Mouse (Mus musculus) skeletal muscle tissue, postnatal 0 days (tissue): ENCODE results near the gene Mafk. TPM values are rescaled to one million over a fixed set of nuclear protein-coding genes. Genes with fewer than 3 reads are reported as not detected.

Experiments used
- microRNA-seq, 2 experiments: library from miRNA; unstranded; fragments of <30 nt; microRNA quantifications; one replicate each; pipeline ENCODE4; 2016
- polyA plus RNA-seq: library from polyadenylated mRNA; unstranded; fragments of >200 nt; fragmentation: Nextera tagmentation; extraction: Ambion mirVana; gene quantifications from 2 replicates; pipeline ENCODE4 v1.2.1, GENCODE M21; 2015

Gene Mafk
- 10.3 and 10.4 TPM in 2 replicates for polyA plus RNA-seq

DNA sequence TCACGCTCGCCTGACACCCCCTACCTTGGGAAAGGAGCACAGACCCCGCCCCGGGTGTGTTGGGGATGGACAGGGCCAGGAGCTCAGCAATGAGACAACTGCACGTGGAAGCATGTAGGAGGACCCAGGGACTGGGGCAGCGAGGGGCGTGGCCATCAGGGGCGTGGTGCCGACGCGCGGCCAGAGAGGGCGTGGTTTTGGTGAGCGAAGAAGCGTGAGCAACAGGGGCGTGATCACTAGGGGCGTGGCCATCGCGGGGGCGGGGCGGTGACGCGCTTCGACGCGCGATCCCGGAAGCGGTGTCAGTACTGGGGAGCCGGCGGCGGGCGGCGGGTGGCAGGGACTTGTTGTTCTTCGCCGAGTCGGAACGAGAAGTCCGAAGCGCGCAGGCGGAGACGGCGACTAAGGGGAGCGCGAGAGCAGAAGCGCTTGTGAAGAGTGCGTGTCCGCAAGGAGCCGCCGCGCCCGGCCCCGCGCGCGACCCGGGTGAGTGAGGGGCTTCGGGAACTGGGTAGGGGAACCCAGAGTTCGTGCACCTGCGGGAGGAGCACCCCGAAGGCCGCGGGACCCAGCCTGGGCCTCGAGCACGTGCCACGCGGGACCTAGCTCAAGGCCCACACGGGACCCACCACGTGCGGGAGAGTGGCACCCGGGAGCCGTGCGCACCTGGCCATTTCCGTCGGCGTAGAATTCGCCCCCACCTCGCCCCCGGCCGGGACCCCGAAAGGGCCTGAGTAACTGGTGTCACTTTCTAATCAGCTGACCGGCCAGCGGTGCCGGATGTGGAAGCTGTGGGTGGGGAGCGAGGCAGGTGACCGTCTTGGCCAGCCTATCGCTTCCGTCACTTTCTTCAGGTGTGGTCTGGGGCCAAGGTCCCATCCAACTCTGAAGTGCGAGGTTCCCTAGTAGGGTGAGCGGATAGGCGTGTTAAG is at the start of gene Mafk:
Mafk (plus strand) TSS at position 287 of the 932 bp plus-strand sequence.

DNA sequence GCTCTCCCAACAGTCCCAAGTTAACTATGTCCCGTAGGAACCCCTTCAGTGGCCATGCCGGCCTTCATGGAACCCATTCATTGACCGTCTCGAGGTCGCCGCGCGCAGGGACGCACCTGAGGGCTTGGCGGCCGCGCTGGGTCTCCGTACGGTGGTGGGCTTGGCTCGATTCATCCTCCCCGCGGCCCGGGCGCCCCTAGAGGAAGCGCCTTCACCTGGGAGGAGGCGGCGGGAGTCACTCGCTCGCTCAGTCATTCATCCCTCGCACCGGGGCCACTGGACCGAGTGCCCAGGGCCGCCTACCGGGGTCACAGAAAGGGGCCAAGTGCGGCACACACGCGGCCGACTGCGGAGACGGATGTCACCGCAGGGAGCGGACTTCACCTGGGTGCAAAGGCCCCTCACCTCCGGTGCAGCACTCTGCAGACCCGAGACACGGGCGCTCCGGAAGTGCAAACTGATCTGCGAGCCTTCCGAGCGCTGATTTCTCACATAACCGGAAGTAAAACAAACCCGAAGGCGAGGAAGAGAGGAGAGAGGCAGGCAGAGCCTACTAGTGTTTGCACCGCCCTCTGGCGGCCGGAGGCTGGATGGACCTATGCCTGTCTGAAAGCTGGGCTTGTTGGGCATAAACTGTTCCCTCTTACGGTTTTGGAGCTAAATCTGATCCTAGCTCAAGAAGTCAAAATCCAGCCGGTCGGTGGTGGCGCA is 15.9 kb upstream of the Mafk start, which contains the start of gene Ints1:
Ints1 (minus strand) TSS at position 459 of the 711 bp plus-strand sequence.

DNA sequence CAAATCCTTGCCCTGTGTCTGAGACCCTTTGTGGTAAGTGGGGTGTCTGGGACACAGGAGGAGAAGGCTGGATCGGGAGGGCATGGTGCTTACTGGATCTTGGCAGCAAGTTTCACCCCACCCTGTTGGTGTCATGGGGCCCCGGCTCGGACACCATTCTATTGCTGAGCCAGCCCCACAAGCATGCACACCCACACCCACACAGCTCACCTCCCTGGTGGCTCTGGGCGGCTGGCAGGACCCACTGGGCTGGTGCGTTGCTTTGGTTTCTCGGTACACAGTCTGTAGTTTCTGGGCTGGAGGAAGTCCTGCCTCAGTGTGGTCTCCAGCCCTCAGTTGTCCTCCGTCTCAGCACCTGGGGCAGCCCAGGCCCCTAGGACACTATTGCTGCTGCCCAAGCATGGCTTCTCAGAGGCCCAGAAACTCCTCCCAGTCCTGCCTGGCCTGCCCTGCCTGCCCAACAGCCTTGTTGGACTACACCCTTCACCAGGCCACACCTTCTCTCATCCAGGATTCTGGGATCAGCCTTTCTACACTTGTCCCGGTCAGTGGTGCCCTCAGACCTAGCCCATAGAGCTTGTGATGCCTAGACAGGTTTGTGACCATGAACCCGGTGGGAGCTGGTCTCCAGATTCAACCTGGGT is 28.3 kb downstream of the Mafk start, which contains the start of gene Tmem184a:
Tmem184a (minus strand) TSS at position 380 of the 644 bp plus-strand sequence.

DNA sequence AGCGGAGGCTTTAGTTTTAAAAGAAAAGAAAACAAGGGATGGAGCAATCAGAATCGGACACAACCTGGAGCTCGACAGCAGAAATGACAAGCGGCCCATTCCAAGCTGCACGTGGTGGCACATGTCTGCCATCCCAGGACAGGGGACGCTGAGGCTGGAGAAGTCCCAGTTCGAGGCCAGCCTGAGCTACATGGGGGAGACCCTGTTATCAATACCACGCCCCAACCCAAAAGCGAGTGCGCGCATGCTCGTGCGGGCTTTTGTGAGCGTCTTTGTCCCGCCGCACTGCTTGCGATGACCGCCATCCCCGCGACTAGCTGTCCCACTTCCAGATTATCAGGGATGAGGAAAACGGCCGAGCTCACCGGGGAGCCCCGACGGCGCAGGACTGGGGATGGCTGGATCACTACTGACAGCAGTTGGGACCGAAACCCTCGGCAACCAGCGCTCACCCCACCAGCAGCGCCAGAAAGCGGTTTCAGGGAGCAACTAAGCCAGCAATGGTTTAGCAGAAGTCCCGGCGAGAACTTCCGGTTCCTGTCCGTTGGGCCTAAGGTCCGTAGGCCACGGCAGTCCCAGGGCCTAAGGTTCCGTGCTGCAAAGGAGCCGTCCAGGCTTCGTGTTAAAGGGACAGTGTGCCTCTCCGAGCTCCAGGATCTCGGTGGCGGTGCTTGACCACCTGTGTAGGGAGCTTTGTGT is 35.2 kb downstream of the Mafk start, which contains the start of the genes Gm26938 and Psmg3:
Gm26938 (minus strand) TSS at position 51 of the 699 bp plus-strand sequence.
Psmg3 (minus strand) TSS at position 529 of the 699 bp plus-strand sequence.

Small RNA genes lying within 50 kb of the gene (microRNA-seq; reads per million reads assigned to microRNA genes)
- gene Mir7037: 0 reads per million in 2 experiments

Other genes starting within 250 kb of the Mafk start
- gene Uncx, start 248.0 kb upstream of the Mafk start, polyA plus RNA-seq: not detected in 2 replicates
- 1.3 and 1.5 TPM in 2 replicates for gene Micall2, start 55.2 kb upstream of the Mafk start, polyA plus RNA-seq
- 8.6 and 9.9 TPM in 2 replicates for gene Ints1, start 15.8 kb upstream of the Mafk start, polyA plus RNA-seq
- 0.36 and 0.39 TPM in 2 replicates for gene Tmem184a, start 28.4 kb downstream of the Mafk start, polyA plus RNA-seq
- not detected in 2 replicates for gene Gm26938, start 34.9 kb downstream of the Mafk start, polyA plus RNA-seq
- 32.1 and 34.8 TPM in 2 replicates for gene Psmg3, start 35.4 kb downstream of the Mafk start, polyA plus RNA-seq
- 0.06 and 0.15 TPM in 2 replicates for gene Elfn1, start 116.4 kb downstream of the Mafk start, polyA plus RNA-seq